Mouse (Mus musculus): Measurements from ENCODE around the gene Nhlrc2.

DNA sequence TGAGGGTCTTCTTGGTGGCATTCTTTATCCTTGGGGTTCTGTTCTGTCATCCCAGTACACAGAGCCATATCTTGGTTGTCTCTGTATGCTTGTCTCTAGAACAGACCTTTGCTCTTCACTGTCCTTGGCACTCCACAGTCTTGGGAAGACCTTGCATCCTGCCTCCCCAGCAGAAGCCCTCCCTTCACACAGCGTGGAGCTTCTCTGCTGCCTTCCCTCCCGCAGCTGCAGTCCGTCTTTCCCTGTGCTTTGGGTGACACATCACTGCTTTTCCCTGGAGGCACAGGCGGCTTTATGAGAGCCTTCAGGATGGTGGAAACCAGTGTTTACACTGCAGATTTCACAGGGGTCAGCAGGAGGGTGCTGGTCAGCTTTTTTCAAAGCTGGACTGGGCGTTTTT is 35.7 kb downstream of the Nhlrc2 start:
- TF ChIP-seq CTCF (IDR thresholded peaks at IDR 0.05; ENCODE audit: borderline replicate concordance, extremely low read depth, insufficient read depth, insufficient read length) (no peak), POLR2A (IDR thresholded peaks at IDR 0.05; ENCODE audit: borderline replicate concordance, extremely low read depth, insufficient read depth, insufficient read length, poor library complexity, severe bottlenecking) (no peak)
